Mouse (Mus musculus) central nervous system, embryonic 18 days (tissue): ENCODE data around the gene Sost. TPM values are rescaled to one million over a fixed set of nuclear protein-coding genes. Genes with fewer than 3 reads are reported as not detected.

ENCODE experiments used
- polyA plus RNA-seq: library from polyadenylated mRNA; depleted of rRNA; stranded (reverse); fragments of >200 nt; gene quantifications from 2 replicates; pipeline ENCODE4 v1.2.3, GENCODE M21; 2012; rRNA removed

Gene Sost
- 0.10 and 0.47 TPM in 2 replicates for polyA plus RNA-seq

DNA sequence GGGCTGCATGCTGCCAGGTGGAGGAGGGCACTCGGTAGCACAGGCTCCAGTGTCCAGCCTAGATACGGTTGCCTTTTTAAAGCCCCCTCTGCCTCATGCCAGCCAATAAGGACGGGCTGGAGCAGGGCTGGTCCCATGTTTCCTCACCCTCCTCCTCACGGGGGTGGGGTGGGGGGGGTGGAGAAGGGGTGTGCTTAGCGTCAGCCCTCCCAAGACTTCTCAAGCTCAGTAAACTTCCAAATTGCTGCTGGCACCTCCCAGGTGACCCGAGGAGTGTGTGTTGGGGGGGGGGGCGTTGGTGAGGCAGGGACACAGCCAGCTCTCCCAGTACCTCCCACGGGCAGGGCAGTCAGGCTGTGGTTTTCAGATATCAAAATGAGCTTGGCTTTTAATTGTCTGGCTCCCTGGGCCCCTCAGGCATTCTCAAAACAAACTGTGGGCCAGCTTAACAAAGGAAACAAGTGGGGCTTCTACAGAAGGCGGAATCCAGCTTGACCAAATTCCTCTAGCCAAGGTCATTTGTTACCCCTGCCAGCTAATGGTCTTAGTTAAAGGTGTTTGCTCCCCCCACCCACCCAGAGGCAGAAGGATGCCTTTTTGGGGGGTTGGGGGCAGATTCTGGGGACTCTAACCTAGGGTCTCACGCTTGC, at the start of gene Sost:
Gene Sost (minus strand): TSS at position 51 of the 650 bp plus-strand sequence.

DNA sequence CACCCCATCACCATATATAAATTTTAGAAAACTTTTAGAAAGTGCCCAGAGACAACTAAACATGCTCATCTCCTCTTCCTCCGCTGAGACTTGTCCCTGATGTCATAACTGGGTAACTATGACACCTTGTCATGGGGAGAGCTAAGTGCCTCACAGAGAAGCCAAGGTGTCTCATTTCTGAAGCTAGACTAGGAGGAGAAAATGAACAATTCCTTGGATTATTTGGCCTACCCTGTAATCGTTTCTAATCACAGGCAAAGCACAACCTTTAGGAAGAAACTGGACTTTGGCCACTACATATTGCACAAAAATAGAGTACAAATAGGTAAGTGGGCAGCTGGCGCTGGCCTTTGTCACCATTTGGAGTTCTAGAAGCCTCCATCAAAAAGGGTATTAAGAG, 20.1 kb upstream of the Sost start, which contains the start of gene Dusp3:
Gene Dusp3 (minus strand): TSS at position 101 of the 400 bp plus-strand sequence.

GRCm38 (mm10) chr11:101984054-101985025, 17.5 kb upstream of the Sost start, which contains the start of gene Cfap97d1:
Cfap97d1 (plus strand) TSS chr11:101984279.

Other genes starting within 250 kb of the Sost start
- 24.2 and 25.9 TPM in 2 replicates for gene Dhx8, start 234.1 kb downstream of the Sost start, polyA plus RNA-seq
- gene Etv4, start 181.6 kb downstream of the Sost start, polyA plus RNA-seq, result 16.5 and 21.5 TPM in 2 replicates
- 0.73 and 1.2 TPM in 2 replicates for gene Meox1, start 72.6 kb downstream of the Sost start, polyA plus RNA-seq
- gene Cfap97d1, start 17.3 kb upstream of the Sost start, polyA plus RNA-seq, result not detected in 2 replicates
- gene Dusp3, start 20.0 kb upstream of the Sost start, polyA plus RNA-seq, result 23.8 and 25.5 TPM in 2 replicates
- 53.8 and 59.3 TPM in 2 replicates for gene Mpp3, start 61.4 kb upstream of the Sost start, polyA plus RNA-seq
- gene Cd300lg, start 74.5 kb upstream of the Sost start, polyA plus RNA-seq, result 0.12 and 0.24 TPM in 2 replicates
- gene Mpp2, start 121.5 kb upstream of the Sost start, polyA plus RNA-seq, result 46.0 and 51.6 TPM in 2 replicates
- not detected in 2 replicates for gene Ppy, start 134.3 kb upstream of the Sost start, polyA plus RNA-seq
- gene Pyy, start 140.8 kb upstream of the Sost start, polyA plus RNA-seq, result 1.9 TPM in 1 of 2 replicates, not detected in the other
- 0.08 and 0.16 TPM in 2 replicates for gene Nags, start 178.5 kb upstream of the Sost start, polyA plus RNA-seq
- 35.4 and 38.9 TPM in 2 replicates for gene Tmem101, start 189.4 kb upstream of the Sost start, polyA plus RNA-seq
- 39.0 and 39.7 TPM in 2 replicates for gene Lsm12, start 218.3 kb upstream of the Sost start, polyA plus RNA-seq
- 50.9 and 52.7 TPM in 2 replicates for gene G6pc3, start 222.6 kb upstream of the Sost start, polyA plus RNA-seq